Mouse (Mus musculus) gonadal fat pad, adult 2 months (tissue): ENCODE measurements around the gene Dact3. TPM values are rescaled to one million over a fixed set of nuclear protein-coding genes. Genes with fewer than 3 reads are reported as not detected.

ENCODE experiments used
- DNase-seq: peaks from one replicate; pipeline ENCODE4 v3.0.0-alpha.2; 2012; ENCODE audit warnings: low read depth
- polyA plus RNA-seq: library from polyadenylated mRNA; depleted of rRNA; stranded (reverse); fragments of >200 nt; gene quantifications from 2 replicates; pipeline ENCODE4 v1.2.3, GENCODE M21; 2012

The Dact3 gene
- polyA plus RNA-seq, 1 experiment: 13.1 TPM

DNA sequence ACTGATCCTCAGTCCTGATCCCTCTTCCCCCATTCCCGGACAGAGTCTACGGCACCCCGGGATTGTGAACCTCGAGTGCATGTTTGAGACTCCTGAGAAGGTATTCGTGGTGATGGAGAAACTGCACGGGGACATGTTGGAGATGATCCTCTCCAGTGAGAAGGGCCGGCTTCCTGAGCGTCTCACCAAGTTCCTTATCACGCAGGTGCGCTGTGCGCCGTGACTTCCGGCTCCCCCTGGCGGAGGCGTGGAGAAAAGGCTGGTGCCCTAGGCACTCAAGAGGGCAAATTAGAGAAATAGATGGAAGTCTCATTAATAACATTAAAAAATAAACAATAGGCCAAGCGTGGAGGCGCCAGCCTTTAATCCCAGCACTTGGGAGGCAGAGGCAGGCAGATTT, 16.8 kb upstream of the Dact3 start:
- DNase-seq: no peak

DNA sequence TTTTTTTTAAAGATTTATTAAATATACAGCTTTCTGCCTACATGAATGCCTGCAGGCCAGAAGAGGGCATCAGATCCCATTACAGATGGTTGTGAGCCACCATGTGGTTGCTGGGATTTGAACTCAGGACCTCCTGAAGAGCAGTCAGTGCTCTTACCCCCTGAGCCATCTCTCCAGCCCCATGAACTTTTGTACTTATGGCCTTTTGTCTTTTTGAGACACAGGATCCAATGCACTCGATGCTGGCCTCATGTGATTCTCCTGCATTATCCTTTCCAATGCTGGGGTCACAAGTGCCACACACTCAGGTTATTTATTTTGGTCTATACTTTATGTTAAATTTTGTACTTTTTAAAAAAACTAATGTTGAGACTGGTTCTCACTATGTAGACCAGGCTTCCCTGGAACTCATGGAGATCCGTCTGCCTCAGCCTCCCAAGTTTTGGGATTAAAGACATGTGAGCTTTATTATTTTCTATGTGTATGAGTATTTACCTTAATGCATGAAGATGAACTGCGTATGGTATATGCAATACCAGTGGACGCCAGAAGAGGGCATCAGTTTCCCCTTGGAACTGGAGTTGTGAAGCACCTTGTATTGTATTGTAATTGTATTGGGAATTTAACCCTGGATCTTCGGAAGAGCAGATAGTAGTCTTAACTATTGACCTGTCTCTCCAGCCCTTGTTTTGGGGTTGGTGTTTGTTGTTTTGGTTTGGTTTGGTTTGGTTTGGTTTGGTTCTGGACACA, 15.0 kb upstream of the Dact3 start:
- DNase-seq: no peak

DNA sequence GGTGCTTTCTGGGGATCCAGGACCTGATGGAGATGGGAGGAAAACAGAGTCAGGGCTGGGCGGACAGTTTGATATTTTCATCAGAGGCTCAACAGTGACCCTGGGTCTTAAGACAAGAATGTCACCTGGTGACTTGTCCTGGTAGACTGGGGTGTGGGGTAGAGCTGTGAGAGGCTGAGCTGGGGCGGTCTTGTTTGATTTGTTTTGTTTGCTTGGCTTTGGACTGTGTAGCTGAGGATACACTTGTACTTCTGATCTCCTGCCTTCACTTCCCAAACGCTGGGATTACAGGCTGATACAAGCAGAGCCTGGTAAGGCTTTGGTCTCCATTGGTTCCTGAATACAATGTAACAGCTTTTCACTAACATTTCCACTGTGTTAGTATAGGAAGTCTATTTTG, 7.6 kb upstream of the Dact3 start:
- DNase-seq: no peak

DNA sequence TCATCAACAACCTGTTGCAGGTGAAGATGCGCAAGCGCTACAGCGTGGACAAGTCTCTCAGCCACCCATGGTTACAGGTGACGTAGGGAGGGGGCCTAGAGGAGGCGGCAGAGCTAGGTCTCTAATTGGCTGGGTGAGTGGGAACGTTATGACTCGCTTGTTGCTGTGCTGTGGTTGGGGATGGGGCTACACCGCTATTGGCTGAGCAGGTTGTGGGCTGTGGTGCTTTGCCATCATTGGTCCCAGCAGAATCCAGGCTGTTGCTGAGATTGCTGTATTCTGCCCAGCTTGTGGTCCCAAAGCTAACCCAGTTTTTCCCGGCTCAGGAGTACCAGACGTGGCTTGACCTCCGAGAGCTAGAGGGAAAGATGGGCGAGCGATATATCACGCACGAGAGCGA, 5.6 kb upstream of the Dact3 start:
- DNase-seq: no peak

DNA sequence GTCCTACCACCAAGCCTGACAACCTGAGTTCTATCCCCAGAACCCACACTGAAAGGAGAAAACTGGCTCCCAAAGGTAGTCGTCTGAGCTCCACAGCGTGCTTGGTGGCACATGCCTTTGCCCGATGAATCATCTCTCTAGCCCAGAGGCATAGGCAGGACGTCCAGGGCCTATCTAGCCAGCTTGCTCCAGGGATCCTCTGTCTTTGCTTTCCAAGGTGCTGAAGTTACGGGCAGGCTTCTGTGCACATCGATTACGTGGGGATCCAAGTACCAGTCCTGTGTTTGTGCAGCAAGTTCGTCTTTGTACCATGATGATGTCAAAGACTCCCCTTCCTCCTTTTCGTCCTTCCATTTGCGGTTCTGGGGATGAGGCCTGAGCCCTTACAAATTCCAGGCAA, 3.5 kb upstream of the Dact3 start:
- DNase-seq: no peak

DNA sequence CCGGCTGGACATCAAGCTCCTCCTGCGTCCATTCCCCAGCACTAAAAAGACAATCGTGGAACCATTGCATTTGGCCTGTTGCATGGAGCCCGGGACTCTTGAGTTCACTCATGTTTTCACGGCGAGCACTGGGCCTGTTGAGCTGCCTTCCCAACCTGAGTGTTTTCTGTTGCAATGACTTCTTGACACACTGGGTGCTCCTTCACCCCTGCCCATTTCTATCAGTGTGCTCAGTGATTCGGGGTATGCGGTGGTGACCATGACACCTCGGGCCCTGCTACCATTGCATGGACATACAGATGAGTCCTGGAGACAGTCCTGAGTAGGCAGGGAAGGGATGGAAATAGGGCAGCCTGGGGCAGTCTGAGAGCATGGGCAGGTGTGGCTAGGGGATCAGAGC, 2.6 kb upstream of the Dact3 start:
- no peak for DNase-seq

DNA sequence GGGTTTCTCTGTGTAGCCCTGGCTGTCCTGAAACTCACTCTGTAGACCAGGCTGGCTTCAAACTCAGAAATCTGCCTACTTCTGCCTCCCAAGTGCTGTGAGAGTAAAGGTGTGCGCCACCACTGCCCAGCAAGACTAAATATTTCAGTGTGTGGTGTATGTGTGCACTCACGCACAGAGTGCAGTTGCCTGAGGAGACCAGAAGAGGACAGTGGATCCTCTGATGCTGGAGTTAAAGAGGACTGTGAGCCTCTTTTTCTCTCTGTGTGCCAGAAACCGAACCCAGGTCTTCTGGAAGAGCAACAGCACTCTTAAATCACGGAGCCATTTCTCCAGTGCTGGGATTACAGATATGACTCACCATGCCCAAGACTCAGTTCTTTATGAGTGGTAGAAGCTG, 1.7 kb upstream of the Dact3 start:
- DNase-seq: no peak

DNA sequence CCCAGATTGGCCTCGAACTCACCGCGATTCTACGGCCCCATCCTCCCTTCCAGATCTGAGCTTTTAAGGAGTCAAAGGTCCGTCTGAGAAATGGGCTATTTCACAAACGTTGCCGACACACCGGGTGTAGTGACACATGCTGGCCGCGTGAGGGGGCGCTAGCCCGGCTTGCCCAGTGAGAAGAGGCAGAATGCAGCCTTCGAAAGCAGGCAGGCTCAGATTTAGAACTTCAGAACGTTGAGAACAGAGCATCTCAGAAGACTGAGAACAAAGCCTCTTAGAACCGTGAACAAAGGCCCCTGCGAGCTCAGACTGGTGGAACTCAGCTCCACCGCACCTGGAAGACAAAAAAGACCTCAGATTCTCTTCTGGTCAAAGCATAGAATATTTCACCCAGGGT, 927 bp upstream of the Dact3 start:
- DNase-seq: no peak

DNA sequence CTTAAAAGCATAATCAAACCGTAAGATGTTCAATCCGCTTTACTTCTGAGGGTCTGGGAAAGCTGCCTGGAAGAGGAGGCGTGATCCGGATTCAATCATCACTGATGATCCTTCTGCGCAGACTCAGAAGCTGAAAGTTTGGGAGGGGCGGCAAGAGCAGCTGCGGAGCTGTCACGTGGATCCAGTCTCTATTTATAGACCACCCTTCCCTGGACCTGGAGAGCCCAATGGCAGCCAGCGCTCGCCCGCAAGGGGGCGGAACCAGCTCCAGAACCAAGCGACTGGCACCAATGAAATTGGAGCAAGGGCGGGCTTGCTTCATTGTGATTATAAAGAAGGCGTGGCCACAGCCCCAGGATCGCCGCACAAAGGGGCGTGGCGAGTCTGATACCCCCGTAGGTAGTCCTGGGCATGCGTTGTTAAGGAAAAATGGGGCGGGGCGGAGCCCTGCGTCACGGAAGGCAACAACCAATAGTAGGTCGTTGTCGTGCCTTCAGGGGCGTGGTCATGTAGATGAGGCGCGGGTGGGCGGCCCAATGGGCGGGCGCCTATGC, 284 bp upstream of the Dact3 start:
- DNase-seq: peak; percentile 93

DNA sequence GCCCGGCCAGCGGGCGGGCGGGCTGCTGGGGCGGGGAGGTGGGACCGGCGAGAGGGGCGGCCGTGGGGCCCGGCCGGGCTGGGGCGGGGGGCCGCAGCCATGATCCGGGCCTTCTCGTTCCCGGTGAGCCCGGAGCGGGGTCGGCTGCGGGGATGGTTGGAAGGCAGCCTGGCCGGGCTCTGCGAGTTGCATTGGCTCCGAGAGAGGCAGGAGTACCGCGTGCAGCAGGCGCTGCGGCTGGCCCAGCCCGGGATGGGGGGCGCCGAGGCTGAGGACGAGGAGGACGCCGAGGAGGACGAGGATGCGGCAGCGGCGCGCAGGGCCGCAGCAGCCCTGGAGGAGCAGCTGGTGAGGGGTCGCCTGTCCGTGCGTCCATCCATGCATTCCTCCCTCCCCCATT, 209 bp downstream of the Dact3 start:
- no peak for DNase-seq

DNA sequence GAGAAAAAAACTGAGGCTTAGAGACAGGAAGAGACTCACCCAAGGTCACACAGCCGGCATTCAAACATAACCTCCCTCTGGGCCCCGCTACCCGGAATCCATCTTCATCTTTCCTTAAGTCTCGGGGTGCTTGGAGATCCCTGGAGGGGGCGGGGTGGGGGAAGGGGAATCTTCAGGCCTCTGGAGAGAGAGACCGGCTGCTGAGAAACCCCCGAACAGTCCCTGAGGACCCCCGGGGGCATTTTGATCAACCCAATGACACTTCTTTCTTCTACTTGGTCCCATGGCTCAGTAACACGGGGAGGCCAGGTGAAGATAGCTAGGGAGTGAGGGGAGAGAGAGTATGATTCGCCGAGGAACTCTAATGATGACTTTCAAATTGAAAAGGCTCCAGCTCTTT, 889 bp downstream of the Dact3 start:
- no peak for DNase-seq

DNA sequence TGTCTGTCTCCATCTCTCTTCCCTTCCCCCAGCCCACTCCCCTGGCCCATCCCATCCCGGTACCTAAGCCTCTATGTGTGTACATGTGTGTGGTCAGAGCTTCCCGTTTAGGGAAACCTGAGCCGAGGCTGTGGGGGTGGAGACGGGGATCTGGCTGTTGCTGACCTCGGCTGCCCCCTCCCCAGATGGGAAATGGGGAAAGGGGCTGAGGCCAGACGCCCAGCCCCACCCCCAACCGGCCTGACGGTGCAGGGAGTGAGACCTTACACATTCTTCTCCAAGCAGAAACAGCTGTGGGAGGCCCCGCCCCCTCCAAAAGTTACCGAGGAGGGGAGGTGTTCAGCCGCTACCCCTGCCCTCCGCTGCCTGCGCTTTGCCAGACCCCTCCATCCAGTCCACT, 1.5 kb downstream of the Dact3 start:
- DNase-seq: no peak

DNA sequence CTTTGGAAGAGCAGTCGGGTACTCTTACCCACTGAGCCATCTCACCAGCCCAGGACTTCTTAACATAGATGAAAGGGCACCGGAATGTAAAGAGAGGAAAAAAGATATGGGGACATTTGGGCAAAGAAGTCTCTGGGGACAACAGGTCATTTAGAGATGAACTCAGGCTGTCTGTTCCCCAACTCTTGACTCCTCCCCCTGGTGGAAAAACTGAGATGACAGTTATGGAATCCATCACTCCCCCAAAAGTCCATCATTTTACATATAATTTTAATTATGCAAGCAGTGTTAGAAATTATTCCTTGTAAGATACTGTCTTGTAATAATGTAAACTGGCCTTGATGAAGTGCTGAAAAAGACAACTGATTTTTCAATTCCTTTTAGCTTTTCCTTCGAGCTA, 2.6 kb downstream of the Dact3 start:
- DNase-seq: no peak

DNA sequence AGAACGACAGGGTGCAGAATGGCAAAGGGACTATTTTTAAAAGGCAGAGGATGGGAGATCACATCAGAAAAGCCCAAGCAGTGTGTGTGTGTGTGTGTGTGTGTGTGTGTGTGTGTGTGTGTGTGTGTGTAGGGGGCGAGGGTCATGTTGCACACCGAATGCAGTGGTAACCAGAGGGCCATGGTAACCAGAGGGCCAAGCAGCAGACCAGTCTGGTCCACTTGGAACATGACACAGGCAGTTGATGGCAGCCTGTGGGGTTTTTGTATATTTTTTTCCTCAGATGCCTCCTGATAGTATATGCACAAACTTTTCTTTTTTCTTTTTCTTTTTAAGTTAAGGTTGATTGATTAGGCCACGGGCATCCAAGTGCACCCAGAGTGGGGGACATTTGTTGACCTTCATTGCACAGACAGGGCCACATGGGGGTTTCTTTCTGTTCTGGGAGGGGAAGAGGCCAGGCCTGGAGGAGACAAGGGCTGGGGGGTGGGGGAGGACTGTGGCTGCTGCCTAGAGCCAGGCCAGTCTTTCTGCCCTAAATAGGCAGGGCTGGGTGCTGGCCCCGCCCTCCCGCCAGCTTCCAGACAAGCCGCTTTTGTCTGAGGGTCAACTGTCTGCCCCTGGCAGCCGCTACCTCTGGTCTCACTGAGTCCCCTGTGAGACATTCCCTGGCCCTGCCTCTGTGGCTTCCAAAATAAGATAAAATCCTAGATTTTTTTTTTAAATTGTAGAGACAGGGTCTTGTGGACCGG, 4.9 kb downstream of the Dact3 start:
- DNase-seq: no peak

DNA sequence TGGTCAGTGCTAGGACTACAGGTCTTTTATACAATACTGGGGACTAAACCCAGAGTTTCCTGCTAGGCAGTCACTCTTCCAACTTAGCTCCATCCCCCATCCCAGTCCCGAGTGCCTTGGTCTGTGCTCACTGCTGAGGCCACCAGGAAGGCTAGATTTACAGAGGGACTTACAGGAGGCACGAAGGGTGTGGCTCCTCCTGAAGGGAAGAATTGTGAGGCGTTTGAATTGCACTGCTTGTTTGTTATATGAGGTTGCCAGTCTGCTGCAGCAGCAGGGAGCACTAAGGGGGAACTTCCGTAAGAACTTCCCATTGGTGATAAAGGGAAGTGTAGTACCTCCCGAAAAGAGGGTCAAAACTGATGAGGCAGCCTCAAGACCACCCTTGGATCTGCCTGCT, 5.5 kb downstream of the Dact3 start:
- no peak for DNase-seq

DNA sequence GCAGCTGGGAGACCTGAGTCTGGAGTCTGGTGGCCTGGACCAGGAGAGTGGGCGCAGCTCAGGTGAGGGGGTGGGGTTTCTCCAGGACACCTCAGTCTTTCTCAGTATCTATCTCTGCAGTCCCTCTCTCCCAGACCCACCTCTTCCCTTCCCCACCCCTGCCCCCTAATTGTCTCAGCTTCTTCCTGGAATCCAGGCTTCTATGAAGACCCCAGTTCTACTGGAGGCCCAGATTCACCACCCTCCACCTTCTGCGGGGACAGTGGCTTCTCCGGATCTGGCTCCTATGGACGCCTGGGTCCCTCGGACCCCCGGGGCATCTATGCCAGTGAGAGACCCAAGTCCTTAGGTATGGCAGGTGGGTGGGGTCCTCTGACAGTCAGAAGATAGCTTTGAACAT, 8.0 kb downstream of the Dact3 start:
- no peak for DNase-seq

DNA sequence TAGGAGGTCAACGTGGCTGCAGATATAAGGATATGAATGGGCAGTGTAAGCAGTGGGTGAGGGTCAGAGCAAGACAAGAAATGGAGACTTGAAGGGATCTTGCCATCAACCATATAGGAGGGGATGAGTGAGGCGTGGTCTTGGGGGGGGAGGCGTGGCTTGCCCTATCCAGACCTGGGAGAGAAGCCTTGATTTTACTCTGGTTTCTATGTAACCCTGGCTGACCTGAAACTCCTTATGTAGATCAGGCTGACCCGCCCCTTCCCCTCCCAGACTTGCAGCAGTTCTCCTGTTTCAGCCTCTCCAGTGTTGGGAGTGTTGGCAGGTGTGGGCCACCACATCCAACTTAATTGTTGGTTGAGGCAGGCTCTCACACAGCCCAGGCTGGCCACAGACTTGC, 9.2 kb downstream of the Dact3 start:
- DNase-seq: no peak

DNA sequence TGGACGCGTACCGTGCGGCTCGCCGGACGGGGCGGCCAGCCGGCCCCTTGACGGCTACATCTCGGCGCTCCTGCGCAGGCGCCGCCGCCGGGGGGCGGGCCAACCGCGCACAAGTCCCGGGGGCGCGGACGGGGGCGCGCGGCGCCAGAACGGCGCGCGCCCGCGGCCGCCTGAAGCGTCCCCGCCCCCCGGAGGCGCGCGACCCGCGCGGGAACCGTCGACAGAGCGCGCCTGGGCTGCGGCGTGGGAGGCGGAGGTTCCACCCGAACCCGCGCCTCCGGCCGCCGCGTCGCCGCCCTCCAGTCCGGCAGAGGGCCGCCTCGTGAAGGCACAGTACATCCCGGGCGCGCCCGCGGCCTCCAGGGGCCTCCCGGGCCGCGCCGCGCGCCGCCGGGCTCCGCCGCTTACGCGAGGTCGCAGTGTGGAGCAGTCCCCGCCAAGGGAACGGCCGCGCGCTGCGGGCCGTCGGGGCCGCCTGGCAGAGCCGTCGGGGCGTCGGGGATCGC, 10.2 kb downstream of the Dact3 start:
- no peak for DNase-seq

DNA sequence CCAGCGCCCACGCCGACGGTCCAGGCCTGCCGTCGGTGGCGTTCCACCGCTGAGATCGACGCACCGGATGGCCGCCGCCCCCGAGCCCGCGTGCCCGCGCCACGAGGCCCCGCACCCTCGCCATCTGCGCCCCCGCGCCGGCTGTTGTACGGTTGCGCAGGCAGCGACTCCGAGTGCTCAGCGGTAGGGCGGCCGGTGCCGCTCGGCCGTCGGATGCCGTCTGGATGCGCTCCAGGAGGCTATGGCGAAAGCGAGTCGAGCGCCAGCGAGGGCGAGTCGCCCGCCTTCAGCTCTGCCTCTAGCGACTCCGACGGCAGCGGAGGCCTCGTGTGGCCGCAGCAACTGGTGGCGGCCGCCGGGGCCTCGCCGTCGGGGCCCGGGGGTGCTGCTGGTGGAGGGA, 10.8 kb downstream of the Dact3 start:
- no peak for DNase-seq

DNA sequence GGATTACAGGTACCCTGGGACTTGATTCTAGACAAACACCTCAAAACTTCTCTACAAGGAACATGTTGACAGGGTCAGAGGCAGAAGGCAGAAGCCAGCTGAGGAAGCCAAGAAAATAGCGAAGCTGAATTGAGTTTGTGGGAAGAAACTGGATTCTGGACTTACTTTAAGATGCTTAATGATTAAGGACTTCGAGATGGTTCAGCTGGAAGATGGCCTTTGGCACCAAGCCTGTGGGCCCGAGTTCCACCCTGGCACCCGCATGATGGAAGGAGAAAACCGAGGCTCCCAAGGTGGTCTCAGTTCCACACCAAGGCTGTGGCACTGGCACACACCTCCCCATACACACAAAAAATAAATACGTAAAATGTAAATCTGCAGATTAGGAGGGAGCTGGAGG, 15.4 kb downstream of the Dact3 start:
- DNase-seq: no peak

DNA sequence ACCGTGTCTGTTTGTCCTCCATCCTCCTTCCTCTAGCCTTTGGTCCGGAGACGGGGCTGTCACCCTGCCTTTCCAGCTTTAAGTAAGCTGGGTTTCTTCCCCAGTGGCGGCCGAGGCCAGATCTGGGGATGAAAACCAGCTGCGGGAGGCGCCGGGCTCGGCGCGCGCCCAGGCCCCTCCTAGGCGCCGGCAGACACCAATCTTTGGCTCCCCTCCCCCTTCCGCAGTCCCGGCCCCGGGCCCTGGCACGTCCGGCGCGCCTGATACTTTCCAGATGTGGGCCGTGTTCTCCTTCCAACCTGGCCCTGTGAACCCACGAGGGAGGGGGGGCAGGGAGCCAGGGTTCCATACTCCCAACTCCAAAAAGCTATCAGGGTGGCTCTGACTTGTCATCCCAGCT, 15.8 kb downstream of the Dact3 start:
- no peak for DNase-seq

DNA sequence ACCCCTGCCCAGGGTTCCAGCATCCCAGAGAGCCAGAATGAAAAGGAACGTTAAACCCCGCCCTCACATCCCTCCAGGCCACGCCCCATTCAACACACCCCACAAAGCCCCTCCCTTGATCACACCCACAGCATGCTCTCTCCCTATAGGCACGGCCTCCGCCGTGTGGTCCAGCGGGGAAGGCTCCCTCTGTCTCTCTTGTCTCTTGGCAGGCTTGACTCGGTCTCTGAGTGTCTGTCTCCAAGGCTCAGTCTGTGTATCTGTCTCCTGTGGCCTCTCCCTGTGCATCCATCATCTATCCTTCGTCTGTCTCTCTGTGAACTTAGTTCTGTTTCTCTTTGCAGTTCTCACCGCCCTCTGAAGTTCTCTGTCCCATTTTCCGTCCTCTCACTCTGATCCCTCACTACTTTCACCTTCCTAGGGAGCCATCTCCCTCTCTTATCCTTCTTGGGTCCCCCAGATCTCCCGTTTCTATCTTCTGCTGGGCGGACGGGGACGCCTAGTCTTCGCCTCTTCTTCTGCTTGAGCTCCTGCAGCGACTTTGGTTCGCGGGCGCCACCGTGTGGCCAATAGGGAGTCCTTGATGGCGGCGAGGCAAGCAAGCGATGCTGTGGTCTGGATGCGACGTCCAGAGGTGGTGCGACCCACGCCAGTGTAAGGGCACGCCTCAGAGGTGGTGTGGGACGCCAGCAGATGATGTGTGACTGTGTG, 16.7 kb downstream of the Dact3 start, which contains the start of gene Gng8:
Gene Gng8 (plus strand): TSS at position 146 of the 711 bp plus-strand sequence.
- DNase-seq: no peak
